Mouse (Mus musculus): Measurements from ENCODE around the gene Shank2.

GRCm38 (mm10) chr7:144160646-144161249 is 159.0 kb downstream of the Shank2 start:
- TF ChIP-seq CTCF (IDR thresholded peaks at IDR 0.05; ENCODE audit: control insufficient read depth, insufficient read depth, insufficient read length) (no peak), MYOG (IDR thresholded peaks at IDR 0.05; ENCODE audit: control insufficient read depth, extremely low read depth, insufficient read length) (no peak)
